Mouse (Mus musculus): ENCODE results near the gene Abl1. TPM values are rescaled to one million over a fixed set of nuclear protein-coding genes. Genes with fewer than 3 reads are reported as not detected.

Gene Abl1
- total and polyA plus RNA-seq, 3 experiments: 27.5 to 31.8 (median 29.4) TPM

DNA sequence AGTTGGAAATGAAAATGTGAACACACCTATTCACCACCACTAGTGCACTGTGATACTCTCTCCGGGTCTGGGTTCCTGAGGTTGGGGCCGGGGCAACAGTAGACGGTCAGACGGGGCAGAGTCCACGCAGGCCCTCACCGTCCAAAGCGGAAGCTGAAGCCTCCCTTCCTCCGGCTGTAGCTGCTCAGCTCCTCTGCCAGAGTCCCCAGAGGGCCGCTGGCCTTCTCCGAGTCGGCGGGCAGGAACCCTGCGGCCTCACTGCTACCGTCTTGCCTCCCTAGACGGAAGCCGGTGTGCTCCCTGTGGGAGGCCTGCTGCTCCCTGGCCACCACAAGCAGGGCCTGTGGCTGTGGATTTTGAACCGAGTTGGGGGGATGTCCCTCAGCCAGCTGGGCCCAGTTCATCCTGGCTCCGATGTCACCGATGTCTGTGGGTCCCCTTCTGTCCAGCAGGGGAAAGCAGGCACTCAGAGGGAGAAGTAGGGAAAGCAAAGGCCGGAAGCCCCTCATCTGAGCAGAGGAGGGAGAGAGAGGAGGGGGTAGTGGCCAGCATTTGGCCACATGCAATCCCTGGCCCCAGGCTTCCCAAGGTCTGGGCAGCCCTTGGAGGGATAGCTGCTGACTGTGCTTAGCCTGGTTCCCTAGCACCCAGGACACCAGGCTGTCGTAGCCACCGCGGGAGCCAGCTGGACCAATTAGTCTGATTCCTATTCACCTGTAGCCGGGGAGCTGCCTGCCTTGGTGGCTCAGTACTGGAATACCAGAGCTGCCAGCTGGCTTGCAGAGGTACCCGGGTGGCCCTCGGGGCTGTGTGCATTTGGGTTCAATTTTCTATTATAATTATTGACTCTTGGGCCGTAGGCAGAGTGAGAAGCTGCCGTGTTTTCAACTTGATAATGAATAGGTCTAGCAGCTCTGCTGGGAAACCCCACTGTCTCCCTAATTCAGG lies 120.5 kb downstream of the Abl1 start:
- H3K27ac ChIP-seq: no peak overlapping the region
- no peaks in the 10 kb centered on the region for H3K79me2 ChIP-seq (replicated peaks; ENCODE audit: control insufficient read depth, insufficient read depth, low read length)
- intact Hi-C loops (cut with DNase I): no loop called here
- H3K36me3 ChIP-seq (ENCODE audit: control insufficient read depth, insufficient read depth, low read length): no peaks in the 10 kb centered on the region
- DNase-seq: peak in 1 of 2 experiments; percentile 35
- no peaks in the 10 kb centered on the region for H3K27me3 ChIP-seq (ENCODE audit: control insufficient read depth, insufficient read depth, low read length)
- H3K9ac ChIP-seq (ENCODE audit: low read depth, low read length): peak overlapping the region; percentile 21; the same call in 1 of the 2 replicates
- H3K4me3 ChIP-seq: no peak overlapping the region
- 48% methylated on average over 28 of the region's 28 CpGs for WGBS
- no peaks in the 10 kb centered on the region for H3K4me1 ChIP-seq (ENCODE audit: control insufficient read depth, insufficient read depth, low read length)
- no peak for TF ChIP-seq CTCF (IDR thresholded peaks at IDR 0.05)
- TF ChIP-seq POLR2A (IDR thresholded peaks at IDR 0.05; ENCODE audit: insufficient read depth, low read depth, low read length): no peak
- no peak for TF ChIP-seq EP300 (IDR thresholded peaks at IDR 0.05; ENCODE audit: insufficient read depth, low read depth, low read length)

DNA sequence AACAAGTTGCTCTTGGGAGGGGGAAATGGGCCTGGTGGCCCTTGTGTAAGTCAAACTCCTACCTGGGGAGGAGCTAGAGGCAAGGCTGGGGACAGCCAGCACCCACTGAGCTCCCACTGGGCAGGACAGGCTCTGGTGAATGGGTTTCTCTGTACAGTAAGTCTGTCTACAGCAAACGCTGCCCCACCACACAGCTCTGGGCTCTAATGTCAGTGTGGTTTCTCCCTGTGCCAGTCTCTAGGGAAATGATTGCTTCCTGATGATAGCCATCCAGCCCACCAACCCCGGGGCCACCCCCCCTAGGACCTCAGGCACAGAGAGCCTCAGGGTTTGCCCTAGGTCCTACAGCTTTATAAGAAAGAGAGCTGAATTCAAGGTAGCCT lies 121.2 kb downstream of the Abl1 start:
- Histone ChIP-seq H3K4me3 (no peak overlapping the region), H3K9ac (ENCODE audit: low read depth, low read length) (no peak overlapping the region), H3K36me3 (ENCODE audit: control insufficient read depth, insufficient read depth, low read length) (no peaks in the 10 kb centered on the region), H3K79me2 (replicated peaks; ENCODE audit: control insufficient read depth, insufficient read depth, low read length) (no peaks in the 10 kb centered on the region), H3K27ac (no peak overlapping the region), H3K27me3 (ENCODE audit: control insufficient read depth, insufficient read depth, low read length) (no peaks in the 10 kb centered on the region), H3K4me1 (ENCODE audit: control insufficient read depth, insufficient read depth, low read length) (no peaks in the 10 kb centered on the region)
- intact Hi-C loops (cut with DNase I): no loop called here
- DNase-seq: no peak
- WGBS: 33% methylated on average over 2 of the region's 2 CpGs
- TF ChIP-seq CTCF (IDR thresholded peaks at IDR 0.05) (no peak), EP300 (IDR thresholded peaks at IDR 0.05; ENCODE audit: insufficient read depth, low read depth, low read length) (no peak), POLR2A (IDR thresholded peaks at IDR 0.05; ENCODE audit: insufficient read depth, low read depth, low read length) (no peak)

DNA sequence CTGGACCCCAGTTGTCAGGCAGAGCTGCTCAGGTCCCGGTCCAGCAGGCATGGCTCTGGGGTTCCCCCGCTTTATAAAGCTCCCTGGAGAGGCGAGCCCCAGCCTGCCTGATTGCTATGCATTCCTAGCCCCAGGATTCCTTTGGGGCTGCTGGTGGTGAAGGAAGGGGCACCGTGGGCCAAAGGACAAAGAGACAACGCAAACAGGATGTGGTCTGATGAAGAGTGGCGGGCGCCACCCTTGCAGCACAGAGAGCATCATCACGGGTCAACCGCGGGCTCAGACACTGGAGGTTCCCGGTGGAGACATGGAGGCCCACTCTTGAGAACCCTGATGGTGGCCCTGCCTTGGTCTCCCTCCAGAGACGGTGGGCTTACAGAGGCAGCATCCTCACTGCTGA lies 122.3 kb downstream of the Abl1 start, which contains the start of gene Qrfp:
Gene Qrfp, minus strand, starts transcription at position 137 of the 400 bp plus-strand sequence.
- intact Hi-C loops (cut with DNase I): no loop called here
- Histone ChIP-seq H3K4me3 (no peak within 1 kb of the TSS), H3K79me2 (replicated peaks; ENCODE audit: control insufficient read depth, insufficient read depth, low read length) (no peaks in the 10 kb centered on the region), H3K9ac (ENCODE audit: low read depth, low read length) (no peak within 1 kb of the TSS), H3K4me1 (ENCODE audit: control insufficient read depth, insufficient read depth, low read length) (no peaks in the 10 kb centered on the region), H3K27me3 (ENCODE audit: control insufficient read depth, insufficient read depth, low read length) (no peaks in the 10 kb centered on the region), H3K36me3 (ENCODE audit: control insufficient read depth, insufficient read depth, low read length) (no peaks in the 10 kb centered on the region), H3K27ac (no peak within 1 kb of the TSS)
- WGBS: 47% methylated on average over 11 of the region's 12 CpGs
- TF ChIP-seq POLR2A (IDR thresholded peaks at IDR 0.05; ENCODE audit: insufficient read depth, low read depth, low read length) (no peak), CTCF (IDR thresholded peaks at IDR 0.05) (no peak), EP300 (IDR thresholded peaks at IDR 0.05; ENCODE audit: insufficient read depth, low read depth, low read length) (no peak)
- DNase-seq: no peak

DNA sequence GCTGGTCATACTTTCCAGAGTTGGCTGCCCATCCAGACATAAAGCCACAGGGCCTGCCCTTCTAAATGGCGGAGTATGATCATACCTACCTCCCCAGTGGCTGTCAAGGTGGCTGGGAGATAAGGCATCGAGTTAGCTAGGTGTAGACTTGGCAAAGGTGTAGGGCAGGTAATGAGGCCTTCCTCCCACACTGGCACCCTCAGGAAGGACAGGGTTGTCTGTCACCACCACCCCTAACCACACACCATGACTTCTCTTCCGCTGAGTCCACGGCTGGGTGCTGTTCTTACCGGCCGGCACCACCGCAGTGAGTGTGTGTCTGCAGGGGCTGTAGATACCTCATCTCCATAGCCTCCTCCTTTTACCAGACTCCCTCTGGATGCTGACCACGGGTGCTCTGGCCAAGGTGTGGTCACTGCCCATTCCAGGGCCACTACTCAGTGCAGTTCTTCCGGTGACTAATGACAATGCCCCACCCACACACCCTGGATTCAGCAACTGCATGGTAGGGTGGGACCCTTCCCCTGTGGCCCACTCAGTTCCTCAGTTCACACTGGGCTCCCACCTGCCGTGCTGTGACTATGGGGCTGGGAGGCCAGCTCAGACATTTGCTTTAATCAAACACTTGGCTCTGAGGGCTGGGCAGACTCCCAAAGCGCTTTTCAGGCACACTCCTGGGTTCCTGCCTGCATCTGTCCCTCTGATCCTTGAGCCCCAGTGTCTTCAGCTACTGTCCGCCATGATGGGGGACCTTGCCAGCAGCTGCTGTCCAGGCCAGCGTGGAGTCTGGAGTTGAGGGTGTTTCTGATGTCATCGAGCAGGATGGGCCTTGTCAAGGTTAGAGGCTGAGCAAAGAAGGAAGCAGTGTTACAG lies 123.1 kb downstream of the Abl1 start:
- Histone ChIP-seq H3K27me3 (ENCODE audit: control insufficient read depth, insufficient read depth, low read length) (no peaks in the 10 kb centered on the region), H3K4me1 (ENCODE audit: control insufficient read depth, insufficient read depth, low read length) (no peaks in the 10 kb centered on the region), H3K4me3 (no peak overlapping the region), H3K9ac (ENCODE audit: low read depth, low read length) (no peak overlapping the region), H3K79me2 (replicated peaks; ENCODE audit: control insufficient read depth, insufficient read depth, low read length) (no peaks in the 10 kb centered on the region), H3K36me3 (ENCODE audit: control insufficient read depth, insufficient read depth, low read length) (no peaks in the 10 kb centered on the region), H3K27ac (no peak overlapping the region)
- intact Hi-C loops (cut with DNase I): no loop called here
- DNase-seq: no peak
- TF ChIP-seq POLR2A (IDR thresholded peaks at IDR 0.05; ENCODE audit: insufficient read depth, low read depth, low read length) (no peak), CTCF (IDR thresholded peaks at IDR 0.05) (no peak), EP300 (IDR thresholded peaks at IDR 0.05; ENCODE audit: insufficient read depth, low read depth, low read length) (no peak)
- WGBS: 73% methylated on average over 14 of the region's 14 CpGs

DNA sequence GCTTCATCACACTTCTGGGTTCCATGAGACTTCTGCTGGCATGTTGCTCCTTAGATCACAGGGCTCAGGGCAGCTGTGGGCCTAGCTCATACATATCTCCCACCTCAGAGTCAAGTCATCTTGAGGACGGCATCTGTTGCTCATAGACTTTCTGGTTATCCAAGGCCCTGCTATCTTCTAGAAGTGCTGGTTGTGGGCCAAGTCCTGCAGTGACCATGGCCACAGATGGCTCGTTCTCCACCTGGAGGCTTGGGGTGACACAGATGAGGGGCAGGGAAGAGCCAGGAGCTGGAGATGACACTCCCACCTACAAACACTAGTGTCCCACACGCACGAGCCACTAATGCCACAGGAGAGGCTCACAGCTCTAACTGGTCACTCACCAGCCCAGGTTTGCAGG lies 125.5 kb downstream of the Abl1 start:
- DNase-seq: no peak
- Histone ChIP-seq H3K36me3 (ENCODE audit: control insufficient read depth, insufficient read depth, low read length) (no peaks in the 10 kb centered on the region), H3K27me3 (ENCODE audit: control insufficient read depth, insufficient read depth, low read length) (no peaks in the 10 kb centered on the region), H3K9ac (ENCODE audit: low read depth, low read length) (no peak overlapping the region), H3K79me2 (replicated peaks; ENCODE audit: control insufficient read depth, insufficient read depth, low read length) (no peaks in the 10 kb centered on the region), H3K4me1 (ENCODE audit: control insufficient read depth, insufficient read depth, low read length) (no peaks in the 10 kb centered on the region), H3K27ac (no peak overlapping the region), H3K4me3 (no peak overlapping the region)
- TF ChIP-seq CTCF (IDR thresholded peaks at IDR 0.05): no peak
- TF ChIP-seq POLR2A (IDR thresholded peaks at IDR 0.05; ENCODE audit: insufficient read depth, low read depth, low read length): no peak
- TF ChIP-seq EP300 (IDR thresholded peaks at IDR 0.05; ENCODE audit: insufficient read depth, low read depth, low read length): no peak
- 72% methylated on average over 4 of the region's 4 CpGs for WGBS
- intact Hi-C loops (cut with DNase I): loop anchor here (2.0 kb wide), 1 partner anchor 101 kb away; no protein-coding TSS in a partner anchor
